ENCODE assay signal across 13 mouse cellular contexts in the genomic region with DNA sequence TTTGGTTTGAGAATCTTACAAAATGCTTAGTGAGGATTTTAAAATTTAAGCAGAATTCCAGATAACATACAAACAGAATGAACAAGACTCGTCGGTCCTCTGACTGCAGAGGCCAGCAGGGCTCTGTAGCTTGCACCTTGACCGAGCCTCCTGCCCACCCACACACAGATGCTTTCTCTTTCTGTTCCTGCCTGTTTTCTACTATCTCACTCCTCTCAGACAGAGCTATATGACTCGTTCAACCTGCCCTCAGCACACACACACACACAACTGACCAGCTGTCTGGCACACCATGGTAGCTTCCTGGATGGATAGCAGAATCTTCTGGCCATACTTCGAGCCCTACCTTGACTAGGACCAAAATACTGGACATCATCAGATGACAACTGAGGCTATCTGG. TPM values are rescaled to one million over a fixed set of nuclear protein-coding genes. Genes with fewer than 3 reads are reported as not detected.
DNase-seq lines count a peak whose midpoint lies in the region; ATAC-seq and TF ChIP-seq lines count a peak whose summit lies in the region.
"Had no signal": no experiment of that assay in that cellular context is flagged by ENCODE, and none has a peak within 500 bp of the region (broad histone marks: within the 10 kb centered on the region; RNA-seq: fewer than 3 reads in every experiment).

No protein-coding gene starts in this region.

- no peaks in the 10 kb centered on the region for H3K9me3 ChIP-seq in intestine, embryonic 15.5 days
- H3K9me3 ChIP-seq in hindbrain, embryonic 11.5 days (ENCODE audit: control insufficient read depth, low read length), result no peaks in the 10 kb centered on the region
- H3K9me3 ChIP-seq: forebrain, embryonic 12.5 days; limb, embryonic 13.5 days; neural tube, embryonic 13.5 days had no signal

- no peak overlapping the region for H3K9ac ChIP-seq in intestine, embryonic 15.5 days
- no peak overlapping the region for H3K9ac ChIP-seq in hindbrain, embryonic 11.5 days (ENCODE audit: low read depth, low read length)
- H3K9ac ChIP-seq: forebrain, embryonic 12.5 days; limb, embryonic 13.5 days; neural tube, embryonic 13.5 days had no signal

- no peak for TF ChIP-seq CTCF in layer of hippocampus, adult 2 months (conservative IDR thresholded peaks at IDR 0.05)

- WGBS in intestine, embryonic 15.5 days, result 51% methylated on average over 5 of the region's 5 CpGs
- WGBS in hindbrain, embryonic 11.5 days, result 90% methylated on average over 5 of the region's 5 CpGs

- H3K36me3 ChIP-seq in intestine, embryonic 15.5 days, result peaks cover 1% of the 10 kb centered on the region; the same call in 1 of the 2 replicates
- H3K36me3 ChIP-seq in splenic B cell, adult 2 months (ENCODE audit: control insufficient read depth, insufficient read depth, low read length, poor library complexity, severe bottlenecking), result peaks cover 2% of the 10 kb centered on the region; the same call in 1 of the 2 replicates
- H3K36me3 ChIP-seq in hindbrain, embryonic 11.5 days (ENCODE audit: control insufficient read depth, insufficient read depth, low read length), result no peaks in the 10 kb centered on the region

- no peak overlapping the region for H3K4me3 ChIP-seq in layer of hippocampus, adult 2 months
- H3K4me3 ChIP-seq in intestine, embryonic 15.5 days (replicated peaks), result no peak overlapping the region
- no peak overlapping the region for H3K4me3 ChIP-seq in hindbrain, embryonic 11.5 days (ENCODE audit: low read depth, low read length)
- H3K4me3 ChIP-seq: forebrain, embryonic 12.5 days; left cerebral cortex, adult 2 months; limb, embryonic 13.5 days; neural tube, embryonic 13.5 days had no signal

- peaks cover 15% of the 10 kb centered on the region for H3K4me1 ChIP-seq in intestine, embryonic 15.5 days (replicated peaks)
- H3K4me1 ChIP-seq in hindbrain, embryonic 11.5 days (replicated peaks; ENCODE audit: control insufficient read depth, insufficient read depth, low read length), result no peaks in the 10 kb centered on the region
- H3K4me1 ChIP-seq: limb, embryonic 13.5 days had no signal

- peak; percentile 25 for ATAC-seq in CD4-positive, CD25-positive, alpha-beta regulatory T cell, adult 4 months
- peak; percentile 40; the same call in 1 of the 2 replicates for ATAC-seq in intestine, embryonic 15.5 days
- no peak for ATAC-seq in hindbrain, embryonic 11.5 days (ENCODE audit: low FRiP score)

- H3K27me3 ChIP-seq in intestine, embryonic 15.5 days (replicated peaks), result no peaks in the 10 kb centered on the region
- no peaks in the 10 kb centered on the region for H3K27me3 ChIP-seq in splenic B cell, adult 2 months (ENCODE audit: control insufficient read depth, insufficient read depth, low read length, poor library complexity, severe bottlenecking)
- no peaks in the 10 kb centered on the region for H3K27me3 ChIP-seq in hindbrain, embryonic 11.5 days (ENCODE audit: control insufficient read depth, insufficient read depth, low read length)
- H3K27me3 ChIP-seq: forebrain, embryonic 12.5 days; limb, embryonic 13.5 days; neural tube, embryonic 13.5 days had no signal

- 0 out of 2 replicates have a peak overlapping the region, but pooled peaks have one; percentile 10 for H3K27ac ChIP-seq in layer of hippocampus, adult 2 months
- no peak overlapping the region for H3K27ac ChIP-seq in intestine, embryonic 15.5 days
- H3K27ac ChIP-seq in hindbrain, embryonic 11.5 days (ENCODE audit: low read depth, low read length), result no peak overlapping the region
- H3K27ac ChIP-seq: forebrain, embryonic 12.5 days; limb, embryonic 13.5 days; neural tube, embryonic 13.5 days had no signal

- no peak overlapping the region for H3K4me2 ChIP-seq in intestine, embryonic 15.5 days (replicated peaks)
- no peak overlapping the region for H3K4me2 ChIP-seq in hindbrain, embryonic 11.5 days (replicated peaks; ENCODE audit: low read depth, low read length)
- H3K4me2 ChIP-seq: forebrain, embryonic 12.5 days; limb, embryonic 13.5 days; neural tube, embryonic 13.5 days had no signal

- no peak for DNase-seq in layer of hippocampus, adult 2 months (ENCODE audit: low spot score in 2 of 2)
- DNase-seq in layer of hippocampus, postnatal 10 days (ENCODE audit: low spot score in 2 of 2), result no peak
- peak; percentile 38 for DNase-seq in splenic B cell, adult 2 months (ENCODE audit: low read depth, low spot score)
- no peak for DNase-seq in hindbrain, embryonic 11.5 days (ENCODE audit: low spot score)
- no peak for DNase-seq in adrenal gland, postnatal 10 days
- DNase-seq: lung, postnatal 10 days had no signal

RNA-seq across cellular contexts. Expression of a gene that starts 8.9 kb away (rescaled TPM):
- 100 to 1,000 TPM; 216 to 232 TPM for total RNA-seq in layer of hippocampus, adult 2 months (2021)
- total RNA-seq in layer of hippocampus, postnatal 10 days (2021), result 100 to 1,000 TPM; 236 to 257 TPM
- polyA plus RNA-seq in CD4-positive, CD25-positive, alpha-beta regulatory T cell, adult 4 months (2017; shearing (Covaris generic)), result 100 to 1,000 TPM; 373 to 544 TPM
- 268 and 270 TPM in 2 replicates for polyA plus RNA-seq in intestine, embryonic 15.5 days (2015; fragmentation: Nextera tagmentation; extraction: Ambion mirVana)
- polyA plus RNA-seq in hindbrain, embryonic 11.5 days (2014; fragmentation: Nextera tagmentation; extraction: Ambion mirVana), result 237 and 257 TPM in 2 replicates
- total RNA-seq in adrenal gland, postnatal 10 days (2021), result 100 to 1,000 TPM; 159 to 162 TPM

RNA-seq across cellular contexts. Expression of a gene that starts 38.3 kb away (rescaled TPM):
- total RNA-seq in layer of hippocampus, adult 2 months (2021), result 10 to 100 TPM; 36.5 to 44.2 TPM
- total RNA-seq in layer of hippocampus, postnatal 10 days (2021), result 10 to 100 TPM; 36.8 to 45.2 TPM
- not detected for polyA plus RNA-seq in CD4-positive, CD25-positive, alpha-beta regulatory T cell, adult 4 months (2017; shearing (Covaris generic))
- polyA plus RNA-seq in intestine, embryonic 15.5 days (2015; fragmentation: Nextera tagmentation; extraction: Ambion mirVana), result 0.40 and 7.2 TPM in 2 replicates
- 4.0 and 8.4 TPM in 2 replicates for polyA plus RNA-seq in hindbrain, embryonic 11.5 days (2014; fragmentation: Nextera tagmentation; extraction: Ambion mirVana)
- 10 to 100 TPM; 16.4 to 17.5 TPM for total RNA-seq in adrenal gland, postnatal 10 days (2021)
- total RNA-seq: hematopoietic stem cell, adult 5-6 weeks had no signal
